Mouse (Mus musculus): ENCODE results near the gene Evl.

GRCm38 (mm10) chr12:108551731-108552130 lies 2.8 kb upstream of the Evl start:
- TF ChIP-seq CTCF (IDR thresholded peaks at IDR 0.05; ENCODE audit: borderline replicate concordance, extremely low read depth, insufficient read depth, insufficient read length) (no peak), POLR2A (IDR thresholded peaks at IDR 0.05; ENCODE audit: borderline replicate concordance, extremely low read depth, insufficient read depth, insufficient read length, poor library complexity, severe bottlenecking) (no peak)
